Mouse (Mus musculus) liver, adult 2 months (tissue): Measurements from ENCODE around the gene Cpsf6. TPM values are rescaled to one million over a fixed set of nuclear protein-coding genes. Genes with fewer than 3 reads are reported as not detected.

ENCODE experiments used
- DNase-seq: peaks from one replicate; pipeline ENCODE4 v3.0.0-alpha.2; 2011; ENCODE audit warnings: low read depth, low spot score; ENCODE audit errors: extremely low read depth
- H3K27ac ChIP-seq: fragments of 200-500 bp; replicated peaks from 2 replicates; pipeline ENCODE4 v1.5.1; 2012; ENCODE audit warnings: low read depth, mild to moderate bottlenecking, control low read depth, inconsistent platforms, low read length; ENCODE audit not compliant: insufficient read depth
- H3K27me3 ChIP-seq: fragments of 200-500 bp; 2 replicates; pipeline ENCODE4 v1.6.1; 2012; ENCODE audit warnings: mild to moderate bottlenecking, moderate library complexity, low read length, inconsistent platforms; ENCODE audit not compliant: control insufficient read depth, insufficient read depth
- H3K36me3 ChIP-seq: fragments of 200-500 bp; 2 replicates; pipeline ENCODE4 v1.6.1; 2012; ENCODE audit warnings: low read length, inconsistent platforms; ENCODE audit not compliant: control insufficient read depth, insufficient read depth
- H3K4me1 ChIP-seq: fragments of 200-500 bp; 2 replicates; pipeline ENCODE4 v1.6.1; 2011; ENCODE audit warnings: low read length; ENCODE audit not compliant: control insufficient read depth, insufficient read depth
- H3K4me3 ChIP-seq: fragments of 200-500 bp; 2 replicates; pipeline ENCODE4 v1.5.1; 2011; ENCODE audit warnings: low read depth, mild to moderate bottlenecking, control low read depth, low read length, moderate library complexity; ENCODE audit not compliant: insufficient read depth
- H3K79me2 ChIP-seq: fragments of 200-500 bp; 2 replicates; pipeline ENCODE4 v1.6.1; 2012; ENCODE audit warnings: inconsistent platforms, mild to moderate bottlenecking, low read length, moderate library complexity; ENCODE audit not compliant: control insufficient read depth, insufficient read depth
- H3K9ac ChIP-seq: fragments of 200-500 bp; 2 replicates; pipeline ENCODE4 v1.6.1; 2012; ENCODE audit warnings: low read depth, mild to moderate bottlenecking, control low read depth, inconsistent platforms, low read length
- CTCF ChIP-seq: fragments of 200-500 bp; IDR thresholded peaks from 2 replicates; pipeline ENCODE4 v1.5.1; 2011; ENCODE audit warnings: low read depth, low read length, control low read depth
- POLR2A ChIP-seq: fragments of 200-500 bp; IDR thresholded peaks from 2 replicates; pipeline ENCODE4 v1.6.1; 2011; ENCODE audit warnings: low read length, control low read depth; ENCODE audit not compliant: insufficient read depth; ENCODE audit errors: extremely low read depth
- whole genome bisulfite sequencing: fragments of 180-500 bp; shearing (Covaris S2); methylation state at CpG from one replicate; pipeline ENCODE4 v1.1.7; 2018; 5-methylcytosine and 5-hydroxymethylcytosine counted together
- polyA plus RNA-seq: library from polyadenylated mRNA; depleted of rRNA; stranded (reverse); fragments of >200 nt; gene quantifications from 2 replicates; pipeline ENCODE4 v1.2.3, GENCODE M21; 2012
- total RNA-seq: library from RNA; depleted of rRNA; stranded (reverse); fragments of >200 nt; gene quantifications from 2 replicates; pipeline ENCODE4 v1.2.3, GENCODE M21; 2014

The Cpsf6 gene
- total and polyA plus RNA-seq, 2 experiments: 23.7 to 32.8 TPM

- no peak overlapping the region for H3K4me3 ChIP-seq
- no peaks in the 10 kb centered on the region for H3K27me3 ChIP-seq
- no peak overlapping the region for H3K27ac ChIP-seq
- peaks cover 3% of the 10 kb centered on the region; the same call in 1 of the 2 replicates for H3K4me1 ChIP-seq
- TF ChIP-seq POLR2A: no peak
- TF ChIP-seq CTCF: no peak
- no peaks in the 10 kb centered on the region for H3K36me3 ChIP-seq
- no peak overlapping the region for H3K9ac ChIP-seq
- no peaks in the 10 kb centered on the region for H3K79me2 ChIP-seq
- no peak for DNase-seq
- 43% methylated on average over 4 of the region's 4 CpGs for WGBS
Measured at GRCm38 (mm10) chr10:117335649-117336048, 44.2 kb downstream of the Cpsf6 start.

- Histone ChIP-seq H3K9ac (no peak overlapping the region), H3K4me1 (no peaks in the 10 kb centered on the region), H3K79me2 (no peaks in the 10 kb centered on the region), H3K4me3 (no peak overlapping the region), H3K36me3 (no peaks in the 10 kb centered on the region), H3K27ac (no peak overlapping the region), H3K27me3 (no peaks in the 10 kb centered on the region)
- WGBS: 57% methylated on average over 5 of the region's 5 CpGs
- peak; percentile 51 for DNase-seq
- no peak for TF ChIP-seq POLR2A
- peak; percentile 63; the same call in 1 of the 2 replicates for TF ChIP-seq CTCF
Measured at GRCm38 (mm10) chr10:117330521-117330920, 49.3 kb downstream of the Cpsf6 start.

DNA sequence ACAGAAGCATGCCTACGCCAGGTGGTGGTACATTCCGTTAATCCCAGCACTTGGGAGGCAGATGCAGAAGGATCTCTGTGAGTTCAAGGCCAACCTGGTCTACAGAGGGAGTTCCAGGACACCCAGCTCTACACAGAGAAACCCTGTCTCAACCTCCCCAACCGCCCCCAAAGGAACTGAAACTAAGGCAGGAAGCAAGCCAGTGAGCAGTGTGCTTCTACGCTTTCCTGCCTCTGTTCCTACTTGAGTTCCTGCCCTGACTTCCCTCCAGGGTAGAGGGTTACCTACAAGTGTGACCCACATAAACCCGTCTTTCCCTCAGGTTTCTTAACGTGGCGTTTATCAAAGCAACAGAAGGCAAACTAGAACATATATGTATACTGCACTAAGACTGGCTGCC lies 56.0 kb downstream of the Cpsf6 start:
- Histone ChIP-seq H3K4me1 (peaks cover 5% of the 10 kb centered on the region), H3K79me2 (no peaks in the 10 kb centered on the region), H3K27me3 (no peaks in the 10 kb centered on the region), H3K27ac (no peak overlapping the region), H3K4me3 (no peak overlapping the region), H3K36me3 (no peaks in the 10 kb centered on the region), H3K9ac (no peak overlapping the region)
- 86% methylated on average over 7 of the region's 7 CpGs for WGBS
- DNase-seq: no peak
- no peak for TF ChIP-seq POLR2A
- no peak for TF ChIP-seq CTCF

DNA sequence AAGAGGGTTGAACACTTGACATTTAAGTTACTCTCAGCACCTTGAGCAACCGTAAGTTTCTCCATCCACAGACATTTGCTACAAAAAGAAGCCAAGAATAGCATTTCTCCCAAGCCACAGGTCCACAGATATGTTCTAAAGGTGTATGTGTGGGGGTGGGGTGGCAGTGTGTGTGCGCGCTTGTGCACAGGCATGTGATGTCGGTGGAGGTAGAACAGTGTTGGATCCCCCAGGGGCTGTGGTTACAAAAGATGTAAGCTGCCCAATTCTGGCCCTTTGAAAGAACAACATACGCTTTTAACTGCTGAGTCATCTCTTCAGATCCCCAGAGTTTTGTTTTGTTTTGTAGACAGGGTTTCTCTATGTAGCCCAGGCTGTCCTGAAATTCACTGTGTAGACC lies 57.2 kb downstream of the Cpsf6 start:
- Histone ChIP-seq H3K79me2 (no peaks in the 10 kb centered on the region), H3K4me1 (peaks cover 5% of the 10 kb centered on the region), H3K4me3 (no peak overlapping the region), H3K9ac (no peak overlapping the region), H3K27me3 (no peaks in the 10 kb centered on the region), H3K36me3 (no peaks in the 10 kb centered on the region), H3K27ac (no peak overlapping the region)
- TF ChIP-seq CTCF: no peak
- TF ChIP-seq POLR2A: no peak
- DNase-seq: no peak
- WGBS: 94% methylated on average over 5 of the region's 5 CpGs

DNA sequence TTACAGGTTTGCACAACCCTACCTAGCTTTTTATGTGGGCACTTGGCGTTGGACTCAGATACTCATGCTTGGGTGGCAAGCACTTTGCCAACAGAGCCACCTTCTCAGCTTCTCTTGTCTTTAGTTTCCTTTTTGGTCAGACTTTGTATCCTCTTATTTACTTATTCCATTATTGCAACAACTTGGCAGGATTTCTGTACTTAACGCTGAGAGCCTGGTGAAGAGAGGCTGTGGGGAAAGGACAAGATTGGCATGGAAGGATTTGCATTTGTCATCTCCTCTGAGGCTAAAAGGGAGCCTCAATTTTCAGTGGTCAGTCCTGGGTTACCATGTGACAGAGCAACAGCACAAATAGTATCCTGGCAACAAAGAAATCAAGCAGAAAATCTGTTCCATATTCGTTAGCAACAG lies 59.2 kb downstream of the Cpsf6 start:
- peaks cover 5% of the 10 kb centered on the region for H3K4me1 ChIP-seq
- DNase-seq: peak; percentile 92
- H3K79me2 ChIP-seq: no peaks in the 10 kb centered on the region
- H3K9ac ChIP-seq: no peak overlapping the region
- WGBS: 23% methylated on average over 3 of the region's 3 CpGs
- no peaks in the 10 kb centered on the region for H3K36me3 ChIP-seq
- no peak overlapping the region for H3K4me3 ChIP-seq
- TF ChIP-seq CTCF (no peak), POLR2A (no peak)
- peak overlapping the region; percentile 63 for H3K27ac ChIP-seq
- no peaks in the 10 kb centered on the region for H3K27me3 ChIP-seq

GRCm38 (mm10) chr10:117316391-117316790 lies 63.4 kb downstream of the Cpsf6 start:
- Histone ChIP-seq H3K79me2 (no peaks in the 10 kb centered on the region), H3K27ac (no peak overlapping the region), H3K4me3 (no peak overlapping the region), H3K36me3 (no peaks in the 10 kb centered on the region), H3K4me1 (peaks cover 5% of the 10 kb centered on the region), H3K27me3 (no peaks in the 10 kb centered on the region), H3K9ac (no peak overlapping the region)
- 93% methylated on average over 11 of the region's 11 CpGs for WGBS
- no peak for DNase-seq
- TF ChIP-seq CTCF: no peak
- TF ChIP-seq POLR2A: no peak
